Mouse (Mus musculus) retina, postnatal 7 days (tissue): ENCODE data around the gene Dnajc8.
A peak's percentile ranks its signal among the peaks of the same experiment; 100 is the strongest.
"Not testable (repeated sequence)": the region's sequence is repeated elsewhere in the genome, so short reads cannot be mapped to it uniquely, and the experiment has no call there.

Experiments used
- DNase-seq: peaks from one replicate; pipeline ENCODE4 v3.0.0-alpha.2; 2012; ENCODE audit warnings: low read depth, low spot score

Gene Dnajc8

GRCm38 (mm10) chr4:132565089-132565747 lies 29.9 kb downstream of the Dnajc8 start:
- peak; percentile 14 for DNase-seq

- DNase-seq: no peak
Measured at GRCm38 (mm10) chr4:132567361-132567779, 32.0 kb downstream of the Dnajc8 start.

GRCm38 (mm10) chr4:132569115-132569514 lies 33.8 kb downstream of the Dnajc8 start:
- DNase-seq: no peak

- DNase-seq: no peak
Measured at GRCm38 (mm10) chr4:132571190-132571589, 35.8 kb downstream of the Dnajc8 start.

- no peak for DNase-seq
Measured at GRCm38 (mm10) chr4:132573327-132573726, 38.0 kb downstream of the Dnajc8 start.

- no peak for DNase-seq
Measured at GRCm38 (mm10) chr4:132574809-132575347, 39.5 kb downstream of the Dnajc8 start.

- DNase-seq: no peak
Measured at GRCm38 (mm10) chr4:132583781-132584180, 48.4 kb downstream of the Dnajc8 start.

GRCm38 (mm10) chr4:132584975-132585374 lies 49.6 kb downstream of the Dnajc8 start:
- DNase-seq: no peak

- DNase-seq: no peak
Measured at GRCm38 (mm10) chr4:132586282-132586681, 50.9 kb downstream of the Dnajc8 start.

- no peak for DNase-seq
Measured at GRCm38 (mm10) chr4:132588512-132588911, 53.2 kb downstream of the Dnajc8 start.

- DNase-seq: no peak
Measured at GRCm38 (mm10) chr4:132590642-132591041, 55.3 kb downstream of the Dnajc8 start.

GRCm38 (mm10) chr4:132592958-132593357 lies 57.6 kb downstream of the Dnajc8 start:
- no peak for DNase-seq

- DNase-seq: no peak
Measured at GRCm38 (mm10) chr4:132594191-132594590, 58.8 kb downstream of the Dnajc8 start.

- DNase-seq: no peak
Measured at GRCm38 (mm10) chr4:132598861-132599260, 63.5 kb downstream of the Dnajc8 start.

GRCm38 (mm10) chr4:132599764-132600163 lies 64.4 kb downstream of the Dnajc8 start:
- DNase-seq: no peak

GRCm38 (mm10) chr4:132600465-132600864 lies 65.1 kb downstream of the Dnajc8 start:
- no peak for DNase-seq

GRCm38 (mm10) chr4:132601242-132601641 lies 65.9 kb downstream of the Dnajc8 start:
- not testable (repeated sequence) for DNase-seq
